Mouse (Mus musculus) frontal cortex, postnatal 25 days (tissue): ENCODE results near the gene Mest.

ENCODE experiments used
- DNase-seq, 2 experiments: peaks; one replicate each; pipeline ENCODE4 v3.0.0; 2022; ENCODE audit warnings: low spot score in 2 of 2

Mest gene

GRCm38 (mm10) chr6:30738464-30739006, 15.2 kb downstream of the Mest start:
- DNase-seq: no peak

DNA sequence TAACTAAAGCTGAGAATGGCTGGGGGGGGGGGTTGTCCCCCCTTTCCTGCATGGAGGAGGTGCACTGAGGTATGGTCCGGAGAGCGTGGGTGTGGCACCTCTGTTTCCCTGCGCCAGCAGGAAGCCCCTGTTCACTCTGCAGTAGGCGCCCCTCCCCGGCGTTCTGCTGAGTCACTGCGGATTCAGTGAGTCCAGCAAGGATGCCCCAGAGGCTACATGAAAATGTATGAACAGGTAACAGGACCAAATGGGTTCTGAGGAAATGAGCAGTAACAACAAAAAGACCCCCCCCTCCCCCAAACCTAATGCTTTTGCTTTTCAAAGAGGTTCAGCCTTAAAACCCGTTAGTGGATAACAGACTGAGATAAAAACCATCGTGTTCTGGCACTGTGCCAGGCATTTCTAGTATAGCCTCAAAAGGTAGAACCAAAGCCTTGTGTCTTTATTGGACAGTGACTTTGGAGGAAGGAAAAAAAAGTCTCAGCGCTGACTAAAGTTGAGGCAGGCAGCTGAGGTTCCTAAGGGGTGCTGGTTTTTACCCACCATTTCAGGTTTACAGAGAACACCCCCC, 15.9 kb downstream of the Mest start:
- no peak for DNase-seq

DNA sequence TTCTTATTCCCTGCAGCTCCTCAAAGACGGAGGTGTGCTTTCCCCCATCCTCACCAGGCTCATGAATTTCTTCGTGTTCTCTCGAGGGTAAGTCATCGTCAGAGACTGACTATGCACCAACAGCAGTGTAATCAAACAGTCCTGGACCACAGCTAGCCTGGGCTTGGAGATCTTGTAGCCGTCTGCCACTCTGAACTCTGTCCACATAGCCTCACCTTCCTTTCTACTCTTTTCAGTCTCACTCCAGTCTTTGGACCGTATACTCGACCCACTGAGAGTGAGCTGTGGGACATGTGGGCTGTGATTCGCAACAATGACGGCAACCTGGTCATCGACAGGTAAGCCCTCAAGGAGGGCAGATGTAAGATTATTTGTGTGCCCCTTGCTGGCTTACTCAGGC, 21.5 kb downstream of the Mest start:
- DNase-seq: no peak

DNA sequence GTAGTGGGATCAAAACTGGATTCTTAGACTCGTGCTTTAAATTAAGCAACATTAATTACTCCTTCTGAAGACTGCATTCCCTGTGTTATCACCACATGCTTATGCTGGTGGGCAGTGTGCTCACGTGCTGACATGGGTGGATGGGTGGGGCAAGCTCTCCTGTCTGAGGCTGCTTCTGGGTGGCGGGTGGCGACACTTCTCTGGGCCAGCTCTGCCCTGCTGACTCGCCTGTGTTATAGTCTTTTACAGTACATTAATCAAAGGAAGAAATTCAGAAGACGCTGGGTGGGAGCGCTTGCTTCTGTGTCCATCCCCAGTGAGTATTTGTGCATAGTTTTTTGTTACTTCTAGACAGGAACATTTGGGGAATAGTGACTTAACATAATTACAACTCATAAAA, 22.2 kb downstream of the Mest start:
- no peak for DNase-seq

- no peak for DNase-seq
Observed at GRCm38 (mm10) chr6:30747631-30748357, 24.4 kb downstream of the Mest start.

DNA sequence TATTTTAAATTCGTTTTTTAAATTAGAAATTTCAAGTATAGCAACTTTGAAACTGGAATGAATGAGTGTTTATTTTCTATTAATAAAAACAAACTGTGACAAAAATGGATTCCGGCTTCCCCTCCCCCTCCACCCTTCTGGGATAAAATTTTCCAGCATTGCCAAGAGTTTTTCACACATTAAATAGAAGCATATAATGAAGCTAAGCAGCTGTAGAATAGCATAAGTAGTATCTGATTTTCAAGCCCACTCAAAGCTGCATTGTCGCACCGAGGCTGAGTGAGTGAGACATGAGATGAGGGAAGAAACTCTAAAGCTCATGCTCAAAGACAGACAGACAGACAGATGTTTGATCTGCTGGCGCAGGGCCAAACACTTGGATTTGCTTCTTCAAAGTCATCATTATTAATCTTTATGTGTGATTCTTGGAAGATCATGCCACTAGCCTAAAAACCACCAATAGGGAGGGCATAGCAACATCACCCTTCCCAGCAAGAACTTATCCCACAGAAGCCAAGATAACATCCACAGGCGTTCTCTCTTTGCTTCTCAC, 25.1 kb downstream of the Mest start:
- no peak for DNase-seq

DNA sequence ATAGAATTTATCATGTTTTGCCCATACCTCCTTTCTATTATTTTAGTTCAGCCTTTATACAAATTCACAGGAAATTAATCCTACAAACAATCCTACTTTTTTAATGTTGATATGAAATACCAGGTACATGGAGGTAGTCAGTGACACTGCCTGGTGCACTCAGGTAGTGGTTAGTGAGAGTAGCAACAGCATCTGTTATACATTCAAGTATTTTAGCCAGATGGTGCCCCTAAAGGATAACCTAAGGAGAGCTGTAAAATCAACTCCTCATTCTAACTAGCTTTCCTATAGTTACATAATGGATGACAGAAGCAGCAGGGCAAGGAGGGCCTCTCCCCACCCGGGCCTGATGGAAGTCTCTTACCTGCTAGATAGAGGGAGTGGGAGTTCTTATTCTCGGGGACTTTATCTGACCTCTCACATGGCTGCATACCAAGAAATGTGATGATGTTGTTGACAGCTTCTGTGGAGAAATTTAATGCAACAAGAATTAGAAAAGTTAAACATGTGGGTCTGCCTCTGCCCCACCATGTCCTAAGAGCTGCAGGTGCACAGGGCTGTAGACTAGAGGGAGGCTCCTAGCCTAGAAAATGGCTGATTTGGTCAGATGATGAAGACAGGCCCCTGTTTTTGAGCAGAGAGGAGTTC, 25.8 kb downstream of the Mest start:
- no peak for DNase-seq

DNA sequence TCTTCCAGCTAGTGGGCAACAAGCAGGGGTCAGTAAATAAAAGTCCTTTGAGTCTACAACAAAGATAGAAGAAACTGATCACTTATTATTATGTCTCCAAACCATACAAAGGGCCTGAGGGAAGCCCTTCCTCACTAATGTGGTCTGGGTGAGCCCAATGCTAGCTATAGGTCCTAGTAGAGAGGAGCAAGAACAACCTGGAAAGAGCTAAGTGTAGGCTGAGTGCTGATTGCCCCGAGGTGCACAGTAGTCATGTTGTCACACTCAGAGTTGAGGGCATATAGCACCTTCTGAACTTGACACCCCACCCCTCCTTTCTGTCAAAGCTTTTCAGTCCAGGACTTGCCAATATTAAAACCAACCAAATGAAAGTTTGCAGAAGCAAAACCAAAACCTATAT, 26.5 kb downstream of the Mest start:
- DNase-seq: no peak

DNA sequence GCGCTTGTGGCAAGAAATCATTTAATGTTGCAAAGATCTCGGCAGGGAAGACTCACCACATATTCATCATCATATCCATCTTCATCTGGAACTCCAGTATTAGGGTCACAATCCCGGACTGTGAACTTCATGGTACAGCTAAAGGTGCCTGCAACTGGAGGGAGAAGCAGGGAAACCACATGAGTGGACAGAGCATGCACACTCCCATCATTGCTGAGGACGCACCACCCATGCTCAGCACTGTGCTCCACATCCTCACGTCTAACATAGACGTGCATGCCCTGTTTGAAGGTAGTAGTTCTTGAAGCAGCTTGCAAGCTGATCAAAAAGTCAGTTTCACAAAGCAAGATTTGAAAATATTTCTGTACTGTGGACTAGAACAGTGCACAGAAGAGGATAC, 27.1 kb downstream of the Mest start:
- DNase-seq: no peak

- DNase-seq: no peak
Observed at GRCm38 (mm10) chr6:30751209-30751608, 27.9 kb downstream of the Mest start.
